Mouse (Mus musculus): ENCODE measurements around the gene Arpc2. TPM values are rescaled to one million over a fixed set of nuclear protein-coding genes. Genes with fewer than 3 reads are reported as not detected.
"Not testable (repeated sequence)": the region's sequence is repeated elsewhere in the genome, so short reads cannot be mapped to it uniquely, and the experiment has no call there.

Arpc2 gene
- total RNA-seq, 2 experiments from 2014 or later, result 134 to 140 TPM

DNA sequence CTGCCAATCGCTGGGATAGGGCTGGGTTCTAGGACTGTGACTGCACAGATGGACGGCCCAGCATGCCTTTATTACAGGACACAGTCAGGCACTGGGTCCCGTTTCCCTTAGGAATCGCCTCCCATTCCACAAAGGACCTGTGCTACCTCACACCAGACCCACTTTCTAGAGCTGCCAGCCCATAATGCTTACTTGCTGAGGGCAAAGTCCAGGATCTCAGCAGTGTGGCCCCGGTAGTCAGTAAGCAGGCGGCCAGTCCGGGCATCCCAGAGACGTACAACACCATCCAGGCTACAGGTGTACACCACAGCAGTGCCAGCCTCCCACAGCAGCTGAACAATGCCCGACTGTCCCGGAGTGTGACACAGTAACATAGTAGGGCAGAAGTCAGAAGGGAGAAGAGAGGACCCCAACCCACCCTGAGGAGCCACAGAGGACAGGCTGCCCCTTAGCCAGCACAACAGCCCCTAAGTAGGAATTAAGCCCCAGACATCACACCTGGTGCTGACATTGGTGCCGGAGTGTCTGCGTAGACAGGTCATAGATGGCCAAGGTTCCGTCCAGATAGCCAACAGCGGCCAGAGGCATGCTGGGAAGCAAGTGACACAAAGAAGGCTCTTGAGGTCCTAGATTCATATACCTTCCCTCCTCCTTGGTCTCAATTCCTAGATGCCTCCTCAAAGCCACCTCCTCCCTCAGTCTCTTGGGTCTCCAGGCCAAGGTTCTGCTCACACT is 44.9 kb downstream of the Arpc2 start:
- intact Hi-C loops (cut with DNase I), result loop anchor here (5.0 kb wide), 1 partner anchor 43 kb away; the partner anchor contains the start of gene Arpc2
- DNase-seq (ENCODE audit: low spot score), result no peak

DNA sequence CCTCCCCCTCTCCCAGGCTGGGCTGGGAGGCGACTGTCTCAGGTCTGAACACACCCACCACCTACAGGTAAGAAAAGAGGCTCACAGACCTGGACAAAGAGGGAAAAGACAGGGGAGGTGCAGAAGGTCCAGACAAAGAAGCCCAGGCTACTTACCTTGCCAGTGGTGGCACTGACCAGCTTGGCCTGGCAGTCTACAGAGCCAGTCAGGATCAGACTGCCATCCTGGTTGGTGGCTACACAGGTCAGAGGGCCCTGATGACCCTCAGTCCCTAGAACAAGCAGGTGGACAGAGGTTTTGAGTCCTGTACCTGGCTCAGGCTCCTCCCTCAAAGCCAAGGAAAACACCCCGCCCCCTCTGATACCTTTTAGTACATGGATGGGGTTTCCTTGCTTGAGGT is 45.5 kb downstream of the Arpc2 start:
- no peak for DNase-seq (ENCODE audit: low spot score)
- intact Hi-C loops (cut with DNase I), result loop anchor here (5.0 kb wide), 1 partner anchor 44 kb away; the partner anchor contains the start of gene Arpc2

DNA sequence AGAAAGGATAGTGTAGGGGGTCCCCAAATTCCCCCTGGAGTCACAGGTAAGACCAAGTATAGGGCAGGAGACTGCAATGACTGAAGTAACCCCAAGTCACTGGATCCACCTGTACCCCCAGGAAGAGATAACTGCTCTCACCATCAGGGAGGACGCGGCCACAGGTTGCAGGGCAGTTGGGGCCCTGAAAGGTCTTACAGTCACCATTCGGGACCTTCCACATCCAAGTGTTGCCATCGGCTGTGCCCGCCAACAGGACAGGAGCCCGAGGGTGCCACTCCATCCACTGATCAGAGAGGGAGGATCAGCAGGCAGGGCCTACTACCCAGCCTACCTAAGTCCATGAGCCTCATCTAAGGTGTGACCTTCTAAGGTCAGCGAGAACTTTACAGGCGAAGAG is 46.0 kb downstream of the Arpc2 start:
- no peak for DNase-seq (ENCODE audit: low spot score)

DNA sequence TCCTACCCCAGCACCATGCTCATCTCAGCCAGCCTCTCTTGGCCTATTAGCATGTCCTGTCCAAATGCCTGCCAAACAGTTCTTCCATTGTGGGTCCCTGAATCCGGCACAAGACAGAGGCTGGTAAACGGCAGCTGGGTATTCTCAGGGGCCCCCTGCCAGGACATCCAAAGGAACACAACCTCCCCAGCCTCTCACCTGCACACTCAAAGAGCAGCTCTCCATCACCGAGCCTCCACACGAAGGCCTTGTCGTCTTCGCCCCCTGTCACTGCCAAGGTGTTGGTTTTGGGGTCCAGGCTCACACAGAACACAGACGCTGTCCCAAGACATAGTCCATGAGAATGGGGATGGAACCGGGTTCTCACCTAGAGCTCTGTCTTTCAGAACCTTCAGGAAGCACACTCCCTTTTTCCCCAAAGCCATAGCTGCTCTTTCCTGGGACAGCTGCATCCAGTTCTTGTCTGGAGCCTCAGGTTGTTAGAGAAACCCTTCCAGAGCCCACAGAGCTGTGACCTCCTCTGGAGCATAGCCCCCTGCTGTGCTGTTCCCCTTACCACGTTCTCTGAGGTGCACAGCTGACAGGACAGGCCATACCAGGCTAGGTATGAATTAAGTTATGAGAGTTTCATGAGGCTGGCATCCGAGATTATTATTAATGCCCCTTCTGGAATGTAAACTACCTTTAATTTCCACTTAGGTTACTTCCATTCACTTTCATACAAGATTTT is 47.2 kb downstream of the Arpc2 start:
- DNase-seq (ENCODE audit: low spot score), result no peak
- intact Hi-C loops (cut with DNase I), result loop anchor here (5.0 kb wide), 1 partner anchor 46 kb away; the partner anchor contains the start of gene Arpc2

More for the DNA sequence above, 46.0 kb downstream of the Arpc2 start:
- intact Hi-C loops (cut with DNase I), result loop anchor here (5.0 kb wide), 1 partner anchor 45 kb away; the partner anchor contains the start of gene Arpc2

DNA sequence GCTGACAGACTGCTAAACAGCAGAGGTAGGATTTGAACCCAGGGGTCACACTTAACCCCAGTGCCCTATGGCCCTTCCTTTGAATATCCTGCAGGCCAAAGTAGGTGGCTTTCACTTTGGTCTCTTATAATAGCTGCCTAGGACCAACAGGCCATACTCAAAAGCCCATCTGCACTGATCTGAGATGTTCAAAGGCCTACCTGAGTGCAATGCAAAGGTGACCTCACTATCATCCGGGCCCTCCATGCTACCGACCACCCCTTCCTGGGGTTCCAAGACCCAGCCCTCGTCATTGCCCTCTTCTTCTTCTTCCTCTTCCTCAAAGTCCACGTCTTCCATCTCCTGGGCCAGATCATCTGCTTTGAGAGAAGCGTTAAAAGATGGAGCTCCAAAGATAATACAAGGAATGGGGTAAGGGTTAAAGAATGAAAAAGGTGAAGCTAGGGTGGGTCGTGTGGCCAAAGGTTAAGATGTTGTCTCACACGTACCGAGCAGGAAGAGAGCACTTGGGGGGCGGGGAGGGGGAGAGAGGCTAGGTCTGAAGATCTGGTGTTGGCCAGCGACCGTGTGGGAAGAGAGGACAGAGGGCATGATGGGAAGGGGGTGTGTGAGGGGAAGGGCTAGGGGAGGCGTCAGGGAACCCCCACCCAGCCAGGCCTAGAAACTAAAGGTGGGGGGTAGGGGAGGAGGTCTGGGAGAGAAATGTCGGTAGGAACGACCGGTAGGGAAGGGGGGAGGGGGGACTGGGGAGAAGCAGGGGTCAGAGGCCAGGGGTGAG is 48.0 kb downstream of the Arpc2 start:
- DNase-seq (ENCODE audit: low spot score), result no peak
- intact Hi-C loops (cut with DNase I), result loop anchor here (2.0 to 5.0 kb wide), 2 partner anchors 47 to 77 kb away; partner anchors contain the start of gene Arpc2

DNA sequence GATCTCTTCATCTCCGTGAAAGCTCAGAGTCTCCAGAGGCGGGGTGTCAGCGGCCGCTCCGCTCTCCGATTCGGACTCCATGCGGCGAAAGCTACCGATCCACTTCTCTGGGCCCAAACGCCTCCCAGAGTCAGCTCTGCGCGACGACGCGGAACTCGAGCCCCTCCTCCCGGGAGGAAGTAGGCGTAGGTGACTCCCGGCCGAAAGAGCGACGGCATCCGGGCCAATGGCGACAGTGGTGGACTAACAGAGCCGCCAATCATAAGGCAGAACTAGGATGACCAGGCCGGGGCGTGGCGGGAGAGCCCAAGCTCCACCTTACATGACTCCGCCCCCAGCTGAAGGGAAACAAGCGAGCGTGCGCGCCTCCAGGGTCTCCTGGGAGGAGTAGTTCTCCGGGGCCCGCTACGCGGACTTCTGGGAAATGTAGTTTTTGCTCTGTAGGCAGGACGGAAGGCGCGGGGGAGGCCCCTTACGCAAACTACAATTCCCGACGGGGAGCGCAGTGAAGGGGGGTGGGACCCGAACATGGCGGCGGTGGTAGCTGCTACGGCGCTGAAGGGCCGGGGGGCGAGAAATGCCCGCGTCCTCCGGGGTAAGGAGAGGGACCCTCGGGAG is 48.8 kb downstream of the Arpc2 start, which contains the start of the genes Aamp and Pnkd:
Gene Aamp, minus strand, starts transcription at position 196 of the 618 bp plus-strand sequence.
Gene Pnkd, plus strand, starts transcription at position 388 of the 618 bp plus-strand sequence.
- peak; percentile 100 for DNase-seq (ENCODE audit: low spot score)
- intact Hi-C loops (cut with DNase I), result loop anchor here (1.0 to 5.0 kb wide), 4 partner anchors 47 to 168 kb away; partner anchors contain the start of genes Arpc2 and Catip

DNA sequence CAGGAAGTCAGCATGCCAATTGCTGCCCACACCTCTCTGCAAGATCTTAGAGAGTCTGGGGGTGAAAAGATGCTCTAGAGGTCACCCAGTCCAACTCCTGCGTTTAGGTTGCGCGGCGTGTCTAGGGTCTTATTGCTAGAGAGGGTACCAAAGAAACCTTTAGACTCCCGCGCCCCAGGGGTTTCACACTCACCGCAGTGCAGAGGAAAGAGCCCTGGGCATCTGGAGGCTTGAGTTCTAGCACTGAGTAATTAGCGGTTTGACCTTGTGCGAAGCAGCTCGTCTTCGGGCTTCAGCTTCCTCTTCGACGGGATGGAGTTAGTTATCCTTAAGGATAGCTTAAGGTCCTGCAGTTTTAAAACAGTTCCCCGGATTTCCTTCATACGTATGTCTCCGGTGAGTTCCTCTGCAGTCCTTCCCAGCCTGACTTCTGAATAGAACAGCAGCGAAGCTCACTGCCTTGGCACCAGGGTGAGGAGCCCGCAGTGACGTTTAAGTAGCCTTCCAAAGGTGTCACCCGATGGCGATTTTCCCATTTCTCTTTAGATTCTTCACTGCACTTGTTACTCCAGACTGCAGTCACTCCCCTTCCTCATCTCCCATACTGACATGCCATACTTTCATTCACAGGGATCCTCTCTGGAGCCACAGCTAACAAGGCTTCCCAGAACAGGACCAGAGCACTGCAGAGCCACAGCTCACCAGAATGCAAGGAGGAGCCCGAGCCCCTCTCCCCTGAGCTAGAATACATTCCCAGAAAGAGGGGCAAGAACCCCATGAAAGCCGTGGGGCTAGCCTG is 49.5 kb downstream of the Arpc2 start:
- no peak for DNase-seq (ENCODE audit: low spot score)
- intact Hi-C loops (cut with DNase I), result loop anchor here (1.0 to 5.0 kb wide), 3 partner anchors 77 to 167 kb away; partner anchors contain the start of gene Catip

DNA sequence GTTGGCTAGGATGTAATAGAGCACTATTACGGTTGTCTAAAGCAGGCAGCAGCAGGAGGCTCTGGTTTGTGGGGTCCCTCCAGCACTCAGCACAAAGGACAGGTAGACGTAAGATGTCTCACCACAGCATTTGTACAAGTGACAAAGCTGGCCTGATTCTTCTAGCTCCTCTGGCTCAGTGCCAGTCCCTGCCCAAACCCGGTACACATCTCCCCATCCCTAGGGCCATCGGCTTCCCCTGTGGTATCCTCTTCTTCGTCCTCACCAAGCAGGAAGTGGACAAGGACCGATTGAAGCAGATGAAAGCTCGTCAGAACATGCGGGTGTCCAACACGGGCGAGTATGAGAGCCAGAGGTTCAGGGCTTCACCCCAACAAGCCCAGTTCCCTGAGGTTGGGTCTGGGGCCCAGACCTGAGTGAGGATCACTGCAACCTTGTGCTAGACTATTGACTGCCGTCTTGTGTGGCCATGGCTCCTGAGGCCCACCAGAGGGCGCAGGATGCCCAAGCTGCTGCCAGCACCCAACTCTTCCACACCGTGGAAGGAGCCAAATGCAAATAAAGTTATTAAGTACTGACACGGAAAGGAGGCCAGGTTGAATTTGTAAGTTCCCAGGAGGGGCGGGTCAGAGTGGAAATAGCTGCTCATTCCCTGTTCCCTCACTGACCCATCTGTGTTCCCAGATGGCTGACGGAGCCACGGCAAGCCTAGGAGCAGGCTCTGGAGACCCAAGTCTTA is 51.2 kb downstream of the Arpc2 start:
- DNase-seq (ENCODE audit: low spot score), result not testable (repeated sequence)
- intact Hi-C loops (cut with DNase I), result loop anchor here (5.0 kb wide), 1 partner anchor 165 kb away; no protein-coding TSS in a partner anchor

DNA sequence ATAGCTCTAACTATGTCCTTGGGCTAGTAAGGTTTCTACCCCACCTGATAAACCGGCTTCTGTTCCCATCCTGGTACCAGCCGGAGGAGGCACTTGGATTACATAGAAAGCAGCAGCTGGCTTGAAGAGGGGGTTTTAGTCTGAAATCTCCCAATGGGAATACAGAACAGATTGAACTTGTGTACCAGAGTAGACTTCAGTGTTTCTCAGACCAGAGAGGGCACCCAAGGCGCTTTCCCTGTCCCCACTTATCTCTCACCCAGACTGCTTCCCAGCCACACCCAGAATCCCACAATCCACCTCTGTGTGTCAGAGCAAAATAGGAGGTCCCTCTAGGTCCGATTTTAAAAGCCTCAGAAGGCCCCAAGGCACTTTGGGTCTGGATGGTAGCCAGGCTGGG is 52.4 kb downstream of the Arpc2 start:
- intact Hi-C loops (cut with DNase I), result loop anchor here (1.0 to 5.0 kb wide), 2 partner anchors 14 to 164 kb away; no protein-coding TSS in a partner anchor
- no peak for DNase-seq (ENCODE audit: low spot score)

DNA sequence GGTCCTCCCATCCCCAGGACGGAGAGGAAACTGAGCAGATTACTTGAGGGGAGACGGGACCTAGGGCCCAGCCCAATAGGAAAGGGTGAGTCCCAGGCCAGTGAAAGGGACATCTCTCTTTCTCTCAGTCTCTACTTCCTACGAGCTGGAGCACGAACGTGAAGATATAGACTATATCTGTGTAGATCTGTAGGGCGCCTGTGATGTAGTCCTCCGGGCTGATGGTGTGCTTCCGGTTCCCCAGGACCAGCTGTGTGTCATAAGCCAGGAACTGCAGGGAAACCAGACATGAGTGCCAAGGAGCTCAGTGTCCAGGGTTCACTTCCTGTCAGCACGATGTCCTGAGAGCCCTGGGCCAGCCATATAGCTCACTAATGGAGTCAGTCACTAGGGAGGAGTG is 53.4 kb downstream of the Arpc2 start:
- no peak for DNase-seq (ENCODE audit: low spot score)
- intact Hi-C loops (cut with DNase I), result loop anchor here (5.0 kb wide), 1 partner anchor 163 kb away; no protein-coding TSS in a partner anchor

DNA sequence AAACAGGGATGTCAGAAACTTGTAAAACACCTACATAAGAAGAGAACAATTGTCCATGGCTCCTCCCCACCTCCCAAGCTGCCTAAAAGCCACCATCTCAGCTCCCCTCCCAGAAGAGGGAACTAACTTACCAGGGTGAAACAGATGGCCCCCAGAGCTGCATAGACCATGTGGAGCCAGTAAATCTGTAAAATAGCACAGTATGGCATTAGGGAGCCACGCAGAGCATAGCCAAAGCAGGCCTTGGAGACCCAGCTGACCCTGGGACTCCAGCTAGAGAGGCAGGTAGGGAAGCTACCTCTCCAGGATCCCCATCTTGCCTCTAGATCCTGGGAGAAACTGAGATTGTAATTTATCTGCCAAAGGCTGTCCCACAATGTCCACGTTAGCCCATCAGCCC is 53.9 kb downstream of the Arpc2 start:
- no peak for DNase-seq (ENCODE audit: low spot score)
- intact Hi-C loops (cut with DNase I), result loop anchor here (5.0 kb wide), 1 partner anchor 163 kb away; no protein-coding TSS in a partner anchor

DNA sequence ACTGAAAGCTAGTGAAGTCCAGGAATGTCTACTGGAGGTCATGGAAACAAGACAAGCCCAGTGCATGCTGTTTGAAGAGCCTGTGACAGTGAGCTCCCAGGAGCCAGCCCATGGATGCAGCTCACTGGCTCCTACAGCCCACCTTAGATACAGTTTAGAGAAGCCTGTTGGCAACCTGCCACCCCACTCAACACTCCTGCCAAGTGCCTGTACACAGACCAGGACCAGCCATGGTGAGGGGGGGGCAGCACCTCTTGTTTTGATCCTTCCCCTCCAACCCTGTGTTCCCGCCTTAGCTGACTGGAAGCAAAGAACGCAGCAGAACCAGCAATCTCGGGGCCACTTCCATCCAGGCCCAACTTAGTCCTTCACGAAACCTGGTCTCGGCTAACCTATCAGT is 54.3 kb downstream of the Arpc2 start:
- DNase-seq (ENCODE audit: low spot score), result no peak
- intact Hi-C loops (cut with DNase I), result no loop called here

DNA sequence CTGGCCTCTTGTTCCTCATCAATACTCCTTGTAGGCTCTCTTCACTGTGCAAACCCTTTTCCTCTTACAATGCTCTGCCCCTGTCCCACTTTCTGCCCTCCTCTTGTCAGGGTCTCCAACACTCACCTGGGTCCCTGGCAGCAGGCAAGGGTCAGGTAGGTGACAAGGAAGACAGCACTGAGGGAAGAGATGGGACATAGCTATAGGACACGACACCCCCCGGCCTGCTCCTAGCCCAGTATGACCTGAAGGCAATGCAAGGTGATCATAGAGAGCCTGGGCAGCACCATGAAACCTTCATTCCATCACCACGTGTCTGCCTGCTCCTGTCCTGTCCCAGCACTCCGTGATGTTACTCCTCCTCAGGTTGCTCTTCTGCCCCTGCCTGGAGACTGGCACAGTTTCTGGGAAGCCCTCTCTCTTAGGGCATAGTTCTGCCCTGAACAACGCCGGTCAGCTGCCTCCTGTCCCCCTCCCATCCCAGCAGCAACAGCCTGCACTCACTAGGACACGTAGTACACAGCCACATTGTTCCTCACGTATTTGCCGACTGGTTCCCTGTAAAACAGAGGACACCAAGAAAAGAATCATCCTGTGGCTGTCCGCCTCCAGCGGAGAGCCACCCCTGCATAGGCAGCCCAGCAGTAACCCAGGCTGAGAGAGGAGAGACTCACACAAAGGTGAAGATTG is 56.6 kb downstream of the Arpc2 start:
- intact Hi-C loops (cut with DNase I), result no loop called here
- no peak for DNase-seq (ENCODE audit: low spot score)

DNA sequence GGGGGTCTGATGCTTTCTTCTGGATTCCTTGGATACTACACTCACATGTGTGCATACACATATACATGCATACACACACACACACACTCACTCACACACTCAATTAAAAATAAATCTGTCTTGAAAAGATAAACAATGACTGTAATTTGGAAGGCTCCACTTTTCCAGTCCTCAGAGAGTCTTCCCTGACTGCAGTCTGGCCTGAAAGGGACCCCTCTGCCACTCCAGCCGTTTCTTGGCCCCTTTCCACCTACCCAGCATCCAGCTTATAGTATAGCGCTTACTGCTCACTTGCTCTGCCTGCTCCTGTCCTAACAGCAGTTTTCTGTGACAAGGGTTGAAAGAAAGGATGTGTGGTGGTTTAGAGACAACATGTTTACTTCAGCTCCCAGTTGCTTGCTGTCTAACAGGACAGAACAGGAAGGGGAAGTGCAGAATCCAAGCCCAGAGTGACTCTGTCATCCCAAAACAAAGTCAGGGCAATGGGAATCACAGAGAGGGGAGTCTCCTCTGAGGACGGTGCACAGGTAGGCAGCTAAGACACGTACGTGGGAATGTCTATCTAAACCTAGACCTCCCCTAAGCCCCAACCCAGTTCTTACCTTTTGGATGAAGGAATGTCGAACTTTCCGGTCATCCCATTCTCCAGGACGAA is 57.5 kb downstream of the Arpc2 start:
- intact Hi-C loops (cut with DNase I), result no loop called here
- DNase-seq (ENCODE audit: low spot score), result no peak

DNA sequence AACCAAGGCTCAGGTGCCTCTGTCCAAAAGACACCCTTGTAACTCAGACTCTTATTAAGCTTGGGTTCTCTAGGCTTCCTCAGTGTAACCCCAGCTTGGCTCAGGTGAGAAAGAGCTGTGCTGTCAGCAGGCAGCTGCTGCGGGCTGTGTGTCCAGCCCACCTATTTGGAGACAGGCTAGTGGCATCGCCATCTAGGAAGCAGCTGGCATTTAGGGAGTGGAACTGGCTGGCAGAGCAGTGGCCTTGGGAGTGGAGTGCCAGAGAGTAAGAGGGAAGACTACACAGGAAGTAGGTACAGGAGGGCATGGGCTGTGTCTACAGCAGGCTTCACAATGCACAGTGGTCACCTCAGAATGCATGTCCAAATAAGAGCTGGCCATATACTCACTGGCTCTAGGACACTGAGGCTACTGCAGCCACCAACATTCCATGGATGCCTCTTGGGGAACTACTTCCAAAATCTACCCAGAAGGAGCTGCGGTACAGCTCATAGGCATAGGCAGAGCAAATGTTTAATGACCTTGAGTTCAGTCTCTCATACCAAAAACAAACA is 58.3 kb downstream of the Arpc2 start:
- no peak for DNase-seq (ENCODE audit: low spot score)
- intact Hi-C loops (cut with DNase I), result no loop called here

DNA sequence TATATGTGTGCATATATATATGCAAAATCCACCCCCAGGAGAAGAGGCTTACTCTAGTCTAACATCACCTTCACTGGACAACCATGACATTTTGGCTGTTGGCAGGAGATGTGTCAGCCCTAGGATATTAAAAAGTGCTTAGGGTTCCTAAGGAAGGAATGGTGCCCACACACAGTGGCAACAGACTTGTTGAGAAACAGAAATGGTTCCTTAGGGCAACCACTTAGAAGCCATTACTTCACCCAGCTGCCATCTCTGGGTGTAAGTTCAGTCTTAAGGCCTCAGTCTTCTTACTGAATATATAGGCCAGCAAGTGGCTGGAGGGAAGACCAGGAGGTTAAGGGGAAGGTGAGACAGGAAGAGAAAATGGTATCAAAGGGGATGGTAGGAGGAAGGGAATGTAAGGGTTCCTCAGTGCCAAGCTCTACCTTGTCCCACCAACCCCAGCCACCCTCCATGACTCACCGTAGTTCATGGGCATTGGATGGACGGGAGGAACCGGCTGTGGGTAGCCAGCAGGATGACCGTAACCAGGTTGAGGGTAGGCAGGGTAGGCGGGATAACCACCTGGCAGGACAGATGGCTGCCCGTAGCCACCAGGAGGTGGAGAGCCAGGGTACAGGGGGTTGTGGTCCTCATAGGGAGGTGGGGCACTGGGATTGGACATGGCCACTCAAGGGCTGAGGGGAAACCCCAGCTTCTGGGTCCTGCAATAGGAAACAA is 59.0 kb downstream of the Arpc2 start:
- no peak for DNase-seq (ENCODE audit: low spot score)
- intact Hi-C loops (cut with DNase I), result no loop called here
